Mouse (Mus musculus) testis, adult 2 months (tissue): ENCODE data around the gene Gtf2ird1. TPM values are rescaled to one million over a fixed set of nuclear protein-coding genes. Genes with fewer than 3 reads are reported as not detected.

Source experiments
- H3K27ac ChIP-seq: fragments of 200-500 bp; 2 replicates; pipeline ENCODE4 v1.5.1; 2012; ENCODE audit warnings: low read depth, low read length; ENCODE audit not compliant: control insufficient read depth, insufficient read depth
- H3K27me3 ChIP-seq: fragments of 200-500 bp; 2 replicates; pipeline ENCODE4 v1.6.1; 2012; ENCODE audit warnings: mild to moderate bottlenecking, low read length, moderate library complexity; ENCODE audit not compliant: control insufficient read depth, insufficient read depth
- H3K36me3 ChIP-seq: fragments of 200-500 bp; 2 replicates; pipeline ENCODE4 v1.6.1; 2012; ENCODE audit warnings: mild to moderate bottlenecking, low read length; ENCODE audit not compliant: control insufficient read depth, insufficient read depth
- H3K4me1 ChIP-seq: fragments of 200-500 bp; 2 replicates; pipeline ENCODE4 v1.6.1; 2012; ENCODE audit warnings: low read length; ENCODE audit not compliant: control insufficient read depth, insufficient read depth
- H3K4me3 ChIP-seq: fragments of 200-500 bp; 2 replicates; pipeline ENCODE4 v1.5.1; 2012; ENCODE audit warnings: low read depth, mild to moderate bottlenecking, low read length, moderate library complexity, mixed read lengths; ENCODE audit not compliant: control insufficient read depth
- CTCF ChIP-seq: fragments of 200-500 bp; IDR thresholded peaks from 2 replicates; pipeline ENCODE4 v1.5.1; 2012; ENCODE audit warnings: low read depth, mild to moderate bottlenecking, inconsistent platforms, low read length, moderate library complexity; ENCODE audit not compliant: control insufficient read depth, insufficient read depth, insufficient replicate concordance
- POLR2A ChIP-seq: fragments of 200-500 bp; IDR thresholded peaks from 2 replicates; pipeline ENCODE4 v1.6.1; 2012; ENCODE audit warnings: low read depth, mild to moderate bottlenecking, inconsistent platforms, low read length, moderate library complexity; ENCODE audit not compliant: control insufficient read depth
- polyA plus RNA-seq: library from polyadenylated mRNA; depleted of rRNA; stranded (reverse); fragments of >200 nt; gene quantifications from 2 replicates; pipeline ENCODE4 v1.2.3, GENCODE M21; 2012

Gene Gtf2ird1
- polyA plus RNA-seq, 1 experiment = 29.1 TPM

- no peaks in the 10 kb centered on the region for H3K36me3 ChIP-seq
- H3K4me1 ChIP-seq = peaks cover 17% of the 10 kb centered on the region
- H3K27me3 ChIP-seq = no peaks in the 10 kb centered on the region
- no peak overlapping the region for H3K4me3 ChIP-seq
- H3K27ac ChIP-seq = no peak overlapping the region
- TF ChIP-seq CTCF (no peak), POLR2A (no peak)
Measured at GRCm38 (mm10) chr5:134444473-134444872, 12.0 kb downstream of the Gtf2ird1 start.

DNA sequence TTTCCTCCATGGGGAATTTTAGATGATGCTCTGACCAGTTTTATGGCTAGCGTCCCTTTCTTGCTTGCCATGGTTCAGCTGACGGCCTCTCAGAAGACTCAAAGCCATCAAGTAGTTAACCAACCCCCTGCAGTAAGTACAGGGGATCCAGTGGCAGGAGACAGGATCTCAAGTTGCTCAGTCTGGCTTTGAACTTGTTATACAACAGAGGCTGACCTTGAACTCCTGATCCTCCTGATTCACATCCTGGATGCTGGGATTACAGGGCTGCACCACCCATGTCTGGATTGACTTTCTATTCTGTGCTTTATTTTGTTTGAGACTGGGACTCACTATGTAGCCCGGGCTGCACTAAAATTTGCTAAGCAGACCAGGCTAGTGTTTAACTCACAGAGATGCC lies 14.4 kb downstream of the Gtf2ird1 start:
- Histone ChIP-seq H3K36me3 (no peaks in the 10 kb centered on the region), H3K27ac (no peak overlapping the region), H3K27me3 (no peaks in the 10 kb centered on the region), H3K4me3 (no peak overlapping the region), H3K4me1 (peaks cover 19% of the 10 kb centered on the region)
- TF ChIP-seq CTCF (no peak), POLR2A (no peak)

- no peak overlapping the region for H3K27ac ChIP-seq
- no peak overlapping the region for H3K4me3 ChIP-seq
- H3K36me3 ChIP-seq = no peaks in the 10 kb centered on the region
- no peaks in the 10 kb centered on the region for H3K27me3 ChIP-seq
- peaks cover 19% of the 10 kb centered on the region for H3K4me1 ChIP-seq
- no peak for TF ChIP-seq CTCF
Measured at GRCm38 (mm10) chr5:134441105-134441504, 15.4 kb downstream of the Gtf2ird1 start.

DNA sequence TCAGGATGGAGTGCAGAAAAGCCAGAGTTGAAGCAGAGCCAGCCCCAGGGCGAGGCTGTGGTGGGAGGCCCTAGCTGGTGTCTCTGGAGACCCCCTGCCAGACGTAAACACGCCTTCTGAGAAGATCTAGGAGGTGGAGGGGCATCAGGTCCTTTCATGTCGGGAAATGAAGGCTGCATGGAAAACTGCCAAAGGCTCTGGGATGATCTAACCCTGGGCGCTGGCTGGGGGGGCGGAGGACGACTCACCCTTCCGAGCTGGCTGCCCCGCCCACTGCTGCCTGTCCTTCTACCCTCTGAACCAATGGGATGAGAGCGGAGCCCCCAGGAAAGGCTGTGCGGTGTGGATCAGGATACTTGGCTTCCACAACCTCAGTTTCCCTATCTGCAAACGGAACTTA lies 16.4 kb downstream of the Gtf2ird1 start:
- H3K4me1 ChIP-seq = peaks cover 19% of the 10 kb centered on the region
- H3K27me3 ChIP-seq = no peaks in the 10 kb centered on the region
- H3K36me3 ChIP-seq = no peaks in the 10 kb centered on the region
- H3K4me3 ChIP-seq = no peak overlapping the region; the same call in 1 of the 2 replicates
- TF ChIP-seq CTCF (no peak), POLR2A (no peak)
- H3K27ac ChIP-seq = no peak overlapping the region

DNA sequence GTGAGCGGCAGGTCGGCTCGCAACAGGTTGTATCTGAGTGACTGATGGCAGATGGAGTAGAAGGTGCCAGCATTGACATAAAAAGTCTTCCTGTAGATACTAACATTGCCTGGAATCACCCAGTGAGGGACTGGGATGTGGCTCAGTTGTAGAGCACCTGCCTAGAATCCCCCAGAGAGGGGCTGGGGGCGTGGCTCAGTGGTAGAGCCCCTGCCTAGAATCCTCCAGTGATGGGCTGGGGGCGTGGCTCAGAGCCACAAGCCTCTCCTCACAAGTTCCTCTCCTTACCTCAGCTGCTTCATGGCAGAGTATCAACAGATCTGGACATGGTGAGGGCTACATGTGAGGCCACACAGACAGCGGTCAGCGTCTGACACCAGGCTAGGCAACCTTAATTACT lies 17.0 kb downstream of the Gtf2ird1 start:
- TF ChIP-seq CTCF (no peak), POLR2A (no peak)
- H3K4me1 ChIP-seq = peaks cover 19% of the 10 kb centered on the region
- H3K27ac ChIP-seq = no peak overlapping the region
- no peak overlapping the region for H3K4me3 ChIP-seq
- no peaks in the 10 kb centered on the region for H3K36me3 ChIP-seq
- no peaks in the 10 kb centered on the region for H3K27me3 ChIP-seq

DNA sequence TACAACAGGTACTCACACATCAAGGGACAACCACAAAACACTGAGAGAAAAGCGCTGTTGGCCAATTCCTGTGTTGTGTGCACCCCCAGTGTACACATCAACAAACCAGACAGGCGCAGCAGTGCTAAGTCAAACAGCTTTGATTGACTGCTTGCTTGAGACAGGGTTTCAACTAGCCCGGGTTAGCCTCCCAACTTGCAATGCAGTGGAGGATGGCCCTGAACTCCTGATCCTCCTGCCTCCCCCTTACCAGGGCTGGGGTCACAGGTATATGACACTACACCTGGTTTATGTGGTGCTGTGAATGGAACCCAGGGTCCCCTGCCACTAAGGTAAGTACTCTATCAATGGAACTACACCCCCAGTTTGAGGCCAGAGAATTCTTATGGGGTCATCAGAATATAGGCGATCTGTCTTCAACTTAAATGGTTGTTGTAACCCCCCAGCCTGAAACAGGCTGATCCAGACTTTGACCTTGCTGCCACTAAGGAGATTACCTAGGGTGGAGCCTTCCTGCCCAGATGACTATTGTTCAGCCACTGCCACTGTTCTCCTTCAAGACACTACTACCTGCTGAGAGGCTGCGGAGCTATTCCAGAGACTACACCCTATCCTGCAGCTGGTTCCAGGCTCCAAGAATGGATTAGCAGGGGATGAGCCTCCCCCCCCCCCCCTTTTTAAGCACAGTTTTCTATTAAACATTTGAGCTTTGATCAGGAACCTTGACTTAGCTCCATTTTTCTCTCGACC lies 17.7 kb downstream of the Gtf2ird1 start:
- Histone ChIP-seq H3K27ac (no peak overlapping the region), H3K36me3 (no peaks in the 10 kb centered on the region), H3K4me3 (no peak overlapping the region), H3K4me1 (peaks cover 19% of the 10 kb centered on the region), H3K27me3 (no peaks in the 10 kb centered on the region)
- no peak for TF ChIP-seq POLR2A
- no peak for TF ChIP-seq CTCF

GRCm38 (mm10) chr5:134437459-134437827 lies 19.1 kb downstream of the Gtf2ird1 start:
- no peak for TF ChIP-seq POLR2A
- TF ChIP-seq CTCF = no peak
- Histone ChIP-seq H3K4me3 (no peak overlapping the region), H3K27me3 (no peaks in the 10 kb centered on the region), H3K36me3 (no peaks in the 10 kb centered on the region), H3K27ac (no peak overlapping the region), H3K4me1 (peaks cover 19% of the 10 kb centered on the region)
